20 mouse cellular contexts compared by ENCODE assay signal in genomic region chr3:55088359-55088758, GRCm38 (mm10). TPM values are rescaled to one million over a fixed set of nuclear protein-coding genes. Genes with fewer than 3 reads are reported as not detected.
"Had no signal": no experiment of that assay in that cellular context is flagged by ENCODE, and none has a peak within 500 bp of the region (broad histone marks: within the 10 kb centered on the region; RNA-seq: fewer than 3 reads in every experiment).

No protein-coding gene starts in this region.

- H3K9me3 ChIP-seq: limb, embryonic 12.5 days; limb, embryonic 15.5 days; liver, embryonic 12.5 days; liver, embryonic 15.5 days; midbrain, embryonic 12.5 days; midbrain, embryonic 15.5 days; neural tube, embryonic 12.5 days; neural tube, embryonic 15.5 days had no signal

- ATAC-seq: liver, embryonic 12.5 days; midbrain, embryonic 15.5 days had no signal

- H3K36me3 ChIP-seq: limb, embryonic 12.5 days; limb, embryonic 15.5 days; liver, embryonic 12.5 days; liver, embryonic 15.5 days; midbrain, embryonic 12.5 days; midbrain, embryonic 15.5 days; neural tube, embryonic 12.5 days; neural tube, embryonic 15.5 days had no signal

- H3K4me2 ChIP-seq: limb, embryonic 12.5 days; limb, embryonic 15.5 days; liver, embryonic 12.5 days; liver, embryonic 15.5 days; midbrain, embryonic 12.5 days; midbrain, embryonic 15.5 days; neural tube, embryonic 12.5 days; neural tube, embryonic 15.5 days had no signal

- DNase-seq: left cerebral cortex, postnatal 4 days; lung, adult 2 months; lung, postnatal 14 days; lung, postnatal 4 days; right cerebral cortex, adult 18-20 months; right cerebral cortex, postnatal 14 days; thymus, adult 18-20 months; thymus, postnatal 36 days had no signal

- H3K4me1 ChIP-seq: limb, embryonic 12.5 days; limb, embryonic 15.5 days; liver, embryonic 12.5 days; liver, embryonic 15.5 days; midbrain, embryonic 15.5 days; neural tube, embryonic 12.5 days; neural tube, embryonic 15.5 days had no signal

- H3K27ac ChIP-seq: kidney, postnatal 0 days; limb, embryonic 12.5 days; limb, embryonic 15.5 days; liver, embryonic 12.5 days; liver, embryonic 15.5 days; midbrain, embryonic 12.5 days; midbrain, embryonic 15.5 days; neural tube, embryonic 12.5 days; neural tube, embryonic 15.5 days had no signal

- H3K27me3 ChIP-seq: limb, embryonic 12.5 days; limb, embryonic 15.5 days; liver, embryonic 12.5 days; liver, embryonic 15.5 days; midbrain, embryonic 12.5 days; midbrain, embryonic 15.5 days; neural tube, embryonic 12.5 days; neural tube, embryonic 15.5 days had no signal

- H3K4me3 ChIP-seq: limb, embryonic 12.5 days; limb, embryonic 15.5 days; liver, embryonic 12.5 days; liver, embryonic 15.5 days; midbrain, embryonic 12.5 days; midbrain, embryonic 15.5 days; neural tube, embryonic 12.5 days; neural tube, embryonic 15.5 days had no signal

- H3K9ac ChIP-seq: limb, embryonic 12.5 days; limb, embryonic 15.5 days; liver, embryonic 12.5 days; liver, embryonic 15.5 days; midbrain, embryonic 12.5 days; midbrain, embryonic 15.5 days; neural tube, embryonic 12.5 days; neural tube, embryonic 15.5 days had no signal

RNA-seq across cellular contexts. Expression of gene Ccna1, which starts 33.1 kb away (rescaled TPM):
- polyA plus RNA-seq: spleen, adult 2 months had no signal

RNA-seq across cellular contexts. Expression of gene Ccdc169, which starts 48.8 kb away (rescaled TPM):
- polyA plus RNA-seq: kidney, embryonic 14.5 days; liver, embryonic 12.5 days; liver, embryonic 15.5 days; lung, adult 2 months; midbrain, embryonic 12.5 days; neural tube, embryonic 12.5 days; neural tube, embryonic 15.5 days; spleen, adult 2 months; stomach, embryonic 16.5 days had no signal
